Mouse (Mus musculus) liver, embryonic 15.5 days (tissue): ENCODE results near the gene Gm17334. TPM values are rescaled to one million over a fixed set of nuclear protein-coding genes. Genes with fewer than 3 reads are reported as not detected.
A peak's percentile ranks its signal among the peaks of the same experiment; 100 is the strongest.

Experiments used
- ATAC-seq: fragments of 200-750 bp; cut with Nextera tagmentation; 2 replicates; pipeline ENCODE4 v1.8.0; 2017; ENCODE audit warnings: moderate number of reproducible peaks, mild to moderate bottlenecking, moderate library complexity; ENCODE audit not compliant: insufficient read depth
- H3K27ac ChIP-seq: fragments of 300-500 bp; sonication (generic); replicated peaks from 2 replicates; pipeline ENCODE4 v1.5.1; 2015; ENCODE audit warnings: mild to moderate bottlenecking, inconsistent platforms
- H3K27me3 ChIP-seq: fragments of 300-500 bp; sonication (generic); 2 replicates; pipeline ENCODE4 v1.6.1; 2015; ENCODE audit warnings: mild to moderate bottlenecking, inconsistent platforms
- H3K36me3 ChIP-seq: fragments of 300-500 bp; sonication (generic); replicated peaks from 2 replicates; pipeline ENCODE4 v1.6.1; 2015; ENCODE audit warnings: moderate library complexity, mild to moderate bottlenecking, inconsistent platforms
- H3K4me1 ChIP-seq: fragments of 300-500 bp; sonication (generic); replicated peaks from 2 replicates; pipeline ENCODE4 v1.6.1; 2015; ENCODE audit warnings: inconsistent platforms
- H3K4me2 ChIP-seq: fragments of 300-500 bp; sonication (generic); 2 replicates; pipeline ENCODE4 v1.6.1; 2015; ENCODE audit warnings: moderate library complexity, mild to moderate bottlenecking, inconsistent platforms
- H3K4me3 ChIP-seq: fragments of 300-500 bp; sonication (generic); replicated peaks from 2 replicates; pipeline ENCODE4 v1.5.1; 2015; ENCODE audit warnings: mild to moderate bottlenecking, inconsistent platforms
- H3K9ac ChIP-seq: fragments of 300-500 bp; sonication (generic); 2 replicates; pipeline ENCODE4 v1.6.1; 2015; ENCODE audit warnings: moderate library complexity, mild to moderate bottlenecking, inconsistent platforms
- H3K9me3 ChIP-seq: fragments of 300-500 bp; sonication (generic); replicated peaks from 2 replicates; pipeline ENCODE4 v1.6.1; 2016; ENCODE audit warnings: inconsistent platforms
- WGBS: fragments of 180-500 bp; shearing (Covaris S2); methylation state at CpG from one replicate; pipeline ENCODE4 v1.1.7; 2015; ENCODE audit warnings: mixed read lengths; ENCODE audit not compliant: insufficient replicate concordance; 5-methylcytosine and 5-hydroxymethylcytosine counted together
- microRNA-seq: library from miRNA; unstranded; fragments of <30 nt; microRNA quantifications from one replicate; pipeline ENCODE4, GENCODE M21; 2016
- polyA plus RNA-seq: library from polyadenylated mRNA; unstranded; fragments of >200 nt; fragmentation: Nextera tagmentation; extraction: Ambion mirVana; gene quantifications from 2 replicates; pipeline ENCODE4 v1.2.1, GENCODE M21; 2015

Gene Gm17334
- polyA plus RNA-seq, 1 experiment from 2014 or later: 0.16 TPM

DNA sequence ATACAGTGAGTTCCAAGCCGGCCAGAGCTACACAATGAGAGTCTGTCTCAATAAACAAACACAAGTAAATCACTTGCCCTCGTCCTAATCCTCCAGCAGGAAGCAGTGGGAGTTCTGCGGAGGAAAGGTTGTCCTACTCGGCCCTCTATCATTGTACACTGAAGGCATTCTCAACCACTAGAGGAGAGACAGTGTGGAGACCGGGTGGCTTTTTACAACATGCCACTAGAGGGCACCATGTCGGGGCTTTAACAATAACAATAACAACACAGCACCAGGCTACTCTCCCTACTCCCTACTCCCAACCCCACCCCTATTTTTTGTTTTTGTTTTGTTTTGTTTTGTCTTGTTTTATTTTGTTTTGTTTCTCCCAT lies 35.4 kb downstream of the Gm17334 start:
- Histone ChIP-seq H3K27me3 (no peaks in the 10 kb centered on the region), H3K27ac (no peak overlapping the region), H3K36me3 (no peaks in the 10 kb centered on the region), H3K9me3 (no peaks in the 10 kb centered on the region), H3K4me3 (no peak overlapping the region), H3K4me1 (peaks cover 14% of the 10 kb centered on the region; the same call in 1 of the 2 replicates), H3K4me2 (no peak overlapping the region), H3K9ac (no peak overlapping the region)
- 23% methylated on average over 6 of the region's 6 CpGs for WGBS
- ATAC-seq: peak; percentile 47

DNA sequence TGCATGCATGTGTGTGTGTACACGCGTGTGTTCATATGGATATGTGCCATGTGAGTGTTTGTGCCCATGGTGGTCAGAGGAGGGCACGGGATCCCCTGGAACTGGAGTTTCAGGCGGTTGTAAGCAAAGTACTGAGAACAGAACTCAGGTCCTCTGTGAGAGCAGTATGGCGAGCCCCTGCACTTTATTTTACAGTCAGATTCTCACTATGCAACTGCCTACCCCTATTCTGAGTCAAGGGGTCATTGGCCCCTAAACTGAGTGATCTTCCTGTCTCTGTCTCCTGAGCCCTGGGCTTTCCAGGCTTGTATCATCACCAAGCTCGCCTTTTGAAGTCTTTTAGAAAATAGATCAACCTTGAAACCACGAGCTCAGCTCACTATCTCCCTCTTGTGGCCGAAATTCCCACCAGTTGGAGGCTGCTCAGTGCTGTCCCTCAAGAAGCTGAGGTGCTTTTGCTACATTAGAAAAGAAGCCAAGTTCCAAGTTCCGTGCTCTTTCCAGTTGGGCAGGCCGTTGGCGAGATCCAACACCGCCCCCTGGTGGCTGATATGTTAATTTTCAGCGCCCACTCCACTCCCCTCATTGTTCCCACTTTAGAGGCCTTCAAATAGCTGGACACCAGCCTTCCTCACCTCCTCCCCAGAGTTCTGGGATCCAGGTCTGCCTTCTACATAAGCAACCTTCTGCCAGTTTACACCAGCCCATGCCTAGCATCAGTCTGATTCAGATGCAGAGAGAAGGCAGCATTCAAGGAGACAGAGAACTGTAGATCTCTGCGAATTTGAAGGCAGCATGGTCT lies 36.0 kb downstream of the Gm17334 start:
- no peaks in the 10 kb centered on the region for H3K9me3 ChIP-seq
- H3K4me2 ChIP-seq: no peak overlapping the region
- H3K9ac ChIP-seq: no peak overlapping the region
- H3K4me1 ChIP-seq: peaks cover 14% of the 10 kb centered on the region; the same call in 1 of the 2 replicates
- no peaks in the 10 kb centered on the region for H3K36me3 ChIP-seq
- no peak overlapping the region for H3K27ac ChIP-seq
- peak; percentile 51 for ATAC-seq
- whole genome bisulfite sequencing: 42% methylated on average over 14 of the region's 14 CpGs
- no peak overlapping the region for H3K4me3 ChIP-seq
- H3K27me3 ChIP-seq: no peaks in the 10 kb centered on the region

DNA sequence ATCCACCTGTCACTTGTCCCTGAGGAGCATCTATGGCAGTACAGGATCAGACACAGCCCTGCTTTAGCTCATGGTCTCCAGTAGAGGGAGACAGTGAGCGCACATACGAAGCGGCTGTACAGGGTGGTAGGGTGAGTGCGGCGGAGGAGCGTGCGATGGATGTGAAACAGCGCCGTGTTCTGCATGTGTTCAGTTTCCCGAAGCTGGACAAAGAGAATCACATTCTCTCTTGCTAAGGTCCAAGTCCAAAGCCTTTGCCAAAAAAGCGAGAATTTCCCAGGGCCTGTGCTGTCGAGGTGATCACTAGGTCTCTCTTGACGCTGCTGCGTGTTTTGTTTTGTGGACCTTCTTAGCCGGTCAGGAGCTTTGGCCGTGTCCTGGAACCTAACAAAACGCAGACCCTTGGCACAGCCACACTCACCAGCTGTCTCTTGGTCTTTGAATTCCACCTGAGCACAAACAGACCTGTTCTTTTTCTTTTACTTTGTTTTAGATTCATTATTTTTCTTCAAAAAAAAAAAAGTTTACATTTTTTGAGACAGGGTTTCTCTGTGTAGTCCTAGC lies 37.2 kb downstream of the Gm17334 start:
- no peaks in the 10 kb centered on the region for H3K27me3 ChIP-seq
- H3K4me3 ChIP-seq: peak overlapping the region; percentile 21; the same call in 1 of the 2 replicates
- no peaks in the 10 kb centered on the region for H3K36me3 ChIP-seq
- 19% methylated on average over 17 of the region's 17 CpGs for WGBS
- no peaks in the 10 kb centered on the region for H3K9me3 ChIP-seq
- no peak overlapping the region for H3K9ac ChIP-seq
- H3K27ac ChIP-seq: no peak overlapping the region
- peak; percentile 68; the same call in 1 of the 2 replicates for ATAC-seq
- H3K4me1 ChIP-seq: peaks cover 14% of the 10 kb centered on the region; the same call in 1 of the 2 replicates
- H3K4me2 ChIP-seq: peak overlapping the region; percentile 62

DNA sequence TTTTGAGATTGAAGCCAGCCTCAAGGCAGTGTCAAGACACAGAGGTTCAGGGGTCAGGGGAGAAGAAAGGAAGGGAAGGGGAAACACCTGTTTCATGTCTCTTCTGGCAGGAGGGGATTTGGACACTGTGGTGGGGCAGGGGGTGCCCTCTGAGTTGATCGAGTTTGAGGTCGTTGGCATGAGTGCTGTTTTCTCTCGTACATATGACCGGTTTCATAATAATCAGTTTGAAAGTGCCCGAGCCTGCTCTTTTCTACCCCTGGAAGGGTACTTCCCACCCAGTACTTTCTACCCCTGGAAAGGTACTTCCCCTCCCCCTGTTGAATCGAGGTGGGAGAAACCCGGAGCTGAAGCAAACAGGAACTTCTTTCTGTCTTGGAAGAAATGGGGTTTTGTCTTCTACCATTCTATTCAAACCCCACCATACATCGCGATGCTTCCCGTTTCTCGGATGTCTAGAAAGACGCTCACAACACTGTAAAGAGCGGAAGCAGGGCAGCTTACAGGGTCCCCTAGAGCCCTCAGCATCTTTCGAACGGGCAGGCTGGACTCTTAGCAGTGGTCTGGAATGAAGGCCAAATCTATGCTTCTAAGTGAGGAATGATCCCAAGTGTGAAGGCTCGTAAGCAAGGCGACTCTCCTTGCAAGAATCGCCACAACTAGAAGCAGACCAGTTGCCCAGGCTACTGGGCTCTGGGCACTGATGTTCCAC lies 37.9 kb downstream of the Gm17334 start:
- Histone ChIP-seq H3K4me3 (no peak overlapping the region), H3K27ac (no peak overlapping the region), H3K36me3 (no peaks in the 10 kb centered on the region), H3K4me2 (peak overlapping the region; percentile 62), H3K4me1 (peaks cover 14% of the 10 kb centered on the region; the same call in 1 of the 2 replicates), H3K27me3 (no peaks in the 10 kb centered on the region), H3K9ac (no peak overlapping the region), H3K9me3 (no peaks in the 10 kb centered on the region)
- WGBS: 48% methylated on average over 18 of the region's 18 CpGs
- ATAC-seq: no peak

DNA sequence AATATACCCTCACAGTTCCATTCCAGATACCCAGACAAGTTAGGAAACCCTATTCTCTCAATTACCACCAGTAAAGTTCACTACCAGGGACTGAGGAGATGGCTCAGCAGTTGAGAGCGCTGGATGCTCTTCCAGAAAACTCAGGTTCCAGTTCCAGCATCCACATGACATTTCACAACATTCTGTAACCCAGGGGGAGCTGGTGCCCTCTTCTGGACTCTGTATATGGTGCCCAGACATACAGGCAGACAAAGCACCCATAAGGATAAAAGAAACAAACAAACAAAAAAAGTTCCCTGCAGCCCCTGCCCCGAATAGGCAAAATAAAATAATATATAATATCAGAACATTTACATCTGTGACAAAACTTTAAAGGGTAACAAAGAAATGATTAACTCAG lies 38.6 kb downstream of the Gm17334 start:
- ATAC-seq: no peak
- WGBS: 79% methylated on average over 2 of the region's 2 CpGs
- Histone ChIP-seq H3K36me3 (no peaks in the 10 kb centered on the region), H3K4me3 (no peak overlapping the region), H3K27me3 (no peaks in the 10 kb centered on the region), H3K9me3 (no peaks in the 10 kb centered on the region), H3K27ac (no peak overlapping the region), H3K9ac (no peak overlapping the region), H3K4me2 (no peak overlapping the region), H3K4me1 (peaks cover 14% of the 10 kb centered on the region; the same call in 1 of the 2 replicates)

DNA sequence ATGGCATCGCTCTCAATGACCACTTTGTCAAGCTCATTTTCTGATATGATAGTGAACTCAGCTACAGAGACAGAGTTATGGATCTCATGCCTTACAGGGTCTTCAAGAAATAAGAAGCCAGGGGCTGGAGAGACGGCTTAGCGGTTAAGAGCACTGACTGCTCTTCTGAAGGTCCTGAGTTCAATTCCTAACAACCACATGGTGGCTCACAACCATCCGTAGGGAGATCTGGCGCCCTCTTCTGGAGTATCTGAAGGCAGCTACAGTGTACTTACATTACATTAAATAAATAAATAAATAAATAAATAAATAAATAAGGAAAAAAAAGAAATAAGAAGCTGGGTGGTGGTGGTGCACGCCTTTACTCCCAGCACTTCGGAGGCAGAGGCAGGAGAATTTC lies 39.2 kb downstream of the Gm17334 start:
- ATAC-seq: no peak
- no peak overlapping the region for H3K4me2 ChIP-seq
- no peaks in the 10 kb centered on the region for H3K9me3 ChIP-seq
- no peaks in the 10 kb centered on the region for H3K27me3 ChIP-seq
- H3K4me3 ChIP-seq: no peak overlapping the region
- H3K36me3 ChIP-seq: no peaks in the 10 kb centered on the region
- no peak overlapping the region for H3K27ac ChIP-seq
- no peak overlapping the region for H3K9ac ChIP-seq
- 72% methylated on average over 7 of the region's 7 CpGs for WGBS
- H3K4me1 ChIP-seq: peaks cover 14% of the 10 kb centered on the region; the same call in 1 of the 2 replicates

GRCm38 (mm10) chr11:53732244-53732643 lies 40.7 kb downstream of the Gm17334 start:
- H3K4me2 ChIP-seq: no peak overlapping the region
- 50% methylated on average over 8 of the region's 8 CpGs for WGBS

GRCm38 (mm10) chr11:53731457-53731856 lies 41.5 kb downstream of the Gm17334 start:
- Histone ChIP-seq H3K4me3 (no peak overlapping the region), H3K27ac (no peak overlapping the region), H3K4me1 (peaks cover 6% of the 10 kb centered on the region; the same call in 1 of the 2 replicates), H3K9me3 (no peaks in the 10 kb centered on the region), H3K36me3 (no peaks in the 10 kb centered on the region), H3K9ac (no peak overlapping the region), H3K27me3 (no peaks in the 10 kb centered on the region), H3K4me2 (no peak overlapping the region)
- WGBS: 87% methylated on average over 7 of the region's 7 CpGs
- ATAC-seq: no peak

More at GRCm38 (mm10) chr11:53732244-53732643, 40.7 kb downstream of the Gm17334 start:
- H3K36me3 ChIP-seq: no peaks in the 10 kb centered on the region
- H3K4me1 ChIP-seq: peaks cover 13% of the 10 kb centered on the region; the same call in 1 of the 2 replicates
- no peak overlapping the region for H3K27ac ChIP-seq
- no peaks in the 10 kb centered on the region for H3K9me3 ChIP-seq
- ATAC-seq: no peak
- H3K27me3 ChIP-seq: no peaks in the 10 kb centered on the region
- H3K9ac ChIP-seq: no peak overlapping the region
- no peak overlapping the region for H3K4me3 ChIP-seq

Small RNA genes within 50 kb of the gene (microRNA-seq; reads per million reads assigned to microRNA genes)
- gene Mir7671: 1.0 reads per million

Other genes starting within 250 kb of the Gm17334 start
- gene Kif3a, start 205.8 kb downstream of the Gm17334 start, polyA plus RNA-seq: 7.3 and 7.5 TPM in 2 replicates
- 0.35 and 0.52 TPM in 2 replicates for gene Il4, start 154.5 kb downstream of the Gm17334 start, polyA plus RNA-seq
- gene Il13, start 138.5 kb downstream of the Gm17334 start, polyA plus RNA-seq: not detected in 2 replicates
- gene Rad50, start 65.9 kb downstream of the Gm17334 start, polyA plus RNA-seq: 11.8 and 12.7 TPM in 2 replicates
- gene Il5, start 52.4 kb downstream of the Gm17334 start, polyA plus RNA-seq: not detected in 2 replicates
- 11.9 and 13.6 TPM in 2 replicates for gene Irf1, start 3.2 kb downstream of the Gm17334 start, polyA plus RNA-seq
- not detected in 2 replicates for gene Gm12216, start 86.1 kb upstream of the Gm17334 start, polyA plus RNA-seq
- gene Slc22a5, start 118.5 kb upstream of the Gm17334 start, polyA plus RNA-seq: 1.9 and 2.3 TPM in 2 replicates
- gene Slc22a21, start 207.1 kb upstream of the Gm17334 start, polyA plus RNA-seq: 1.1 and 1.8 TPM in 2 replicates